Mouse (Mus musculus): ENCODE measurements around the gene Fry. TPM values are rescaled to one million over a fixed set of nuclear protein-coding genes. Genes with fewer than 3 reads are reported as not detected.

The Fry gene
- polyA plus RNA-seq, 1 experiment from 2014 or later = 8.5 TPM

DNA sequence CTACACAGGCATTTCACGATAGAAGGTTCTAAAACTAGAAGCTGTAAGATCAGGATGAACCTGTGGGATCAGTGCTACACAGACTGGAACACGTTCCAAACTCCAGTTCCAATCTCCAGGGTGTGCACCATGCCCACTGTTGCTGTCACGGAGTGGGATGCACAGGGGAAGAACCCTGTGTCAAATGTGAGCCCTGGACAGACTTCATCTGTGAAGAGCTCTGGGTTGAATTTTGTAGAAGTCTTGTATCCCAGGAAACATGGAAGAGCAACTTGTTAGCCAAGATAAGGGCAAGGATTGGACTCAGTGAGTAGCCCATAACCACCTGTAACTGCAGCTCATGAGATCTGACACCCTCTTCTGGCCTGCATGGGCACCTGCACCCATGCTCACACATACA, 246.2 kb downstream of the Fry start:
- WGBS = 83% methylated on average over 3 of the region's 3 CpGs
- H3K9me3 ChIP-seq (replicated peaks; ENCODE audit: low read length) = no peaks in the 10 kb centered on the region; the same call in 1 of the 2 replicates
- no peaks in the 10 kb centered on the region for H3K4me1 ChIP-seq (replicated peaks; ENCODE audit: insufficient read depth, low read length)
- DNase-seq (ENCODE audit: low spot score) (no peak), ATAC-seq (replicated peaks; ENCODE audit: low FRiP score, low read depth) (no peak)
- H3K4me2 ChIP-seq (ENCODE audit: low read length) = no peak overlapping the region
- H3K9ac ChIP-seq (ENCODE audit: low read depth, low read length) = no peak overlapping the region
- no peak for TF ChIP-seq CTCF (IDR thresholded peaks at IDR 0.05; ENCODE audit: low read depth)
- H3K27me3 ChIP-seq (ENCODE audit: insufficient read depth, low read length) = no peaks in the 10 kb centered on the region
- H3K4me3 ChIP-seq (replicated peaks; ENCODE audit: low read depth, low read length) = no peak overlapping the region
- no peak overlapping the region for H3K27ac ChIP-seq
- no peaks in the 10 kb centered on the region for H3K36me3 ChIP-seq (ENCODE audit: insufficient read depth, low read length)

DNA sequence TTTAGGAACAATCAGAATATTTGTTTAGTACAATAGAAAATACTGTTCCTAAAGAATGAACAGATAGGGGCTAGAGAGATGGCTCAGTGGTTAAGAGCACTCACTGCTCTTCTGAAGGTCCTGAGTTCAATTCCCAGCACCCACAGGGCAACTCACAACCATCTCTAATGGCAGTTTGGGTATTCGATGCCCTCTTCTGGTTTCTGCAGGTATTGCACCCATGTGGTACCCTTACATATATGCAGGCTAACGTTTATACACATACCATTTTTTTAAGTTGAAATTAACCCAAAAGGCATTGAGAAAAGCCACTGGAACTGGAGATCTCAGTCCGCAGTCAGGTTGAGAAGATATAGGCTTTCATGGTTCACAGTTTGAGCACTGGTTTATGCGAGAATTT, 248.6 kb downstream of the Fry start:
- no peak overlapping the region for H3K4me3 ChIP-seq (replicated peaks; ENCODE audit: low read depth, low read length)
- no peak overlapping the region for H3K9ac ChIP-seq (ENCODE audit: low read depth, low read length)
- no peak overlapping the region for H3K4me2 ChIP-seq (ENCODE audit: low read length)
- 96% methylated on average over 4 of the region's 4 CpGs for WGBS
- no peak overlapping the region for H3K27ac ChIP-seq
- no peak for ATAC-seq (replicated peaks; ENCODE audit: low FRiP score, low read depth)
- DNase-seq (ENCODE audit: low spot score) = no peak
- H3K4me1 ChIP-seq (replicated peaks; ENCODE audit: insufficient read depth, low read length) = no peaks in the 10 kb centered on the region
- no peaks in the 10 kb centered on the region; the same call in 1 of the 2 replicates for H3K9me3 ChIP-seq (replicated peaks; ENCODE audit: low read length)
- no peaks in the 10 kb centered on the region for H3K27me3 ChIP-seq (ENCODE audit: insufficient read depth, low read length)
- H3K36me3 ChIP-seq (ENCODE audit: insufficient read depth, low read length) = no peaks in the 10 kb centered on the region
- TF ChIP-seq CTCF (IDR thresholded peaks at IDR 0.05; ENCODE audit: low read depth) = peak; percentile 32; the same call in 1 of the 2 replicates

DNA sequence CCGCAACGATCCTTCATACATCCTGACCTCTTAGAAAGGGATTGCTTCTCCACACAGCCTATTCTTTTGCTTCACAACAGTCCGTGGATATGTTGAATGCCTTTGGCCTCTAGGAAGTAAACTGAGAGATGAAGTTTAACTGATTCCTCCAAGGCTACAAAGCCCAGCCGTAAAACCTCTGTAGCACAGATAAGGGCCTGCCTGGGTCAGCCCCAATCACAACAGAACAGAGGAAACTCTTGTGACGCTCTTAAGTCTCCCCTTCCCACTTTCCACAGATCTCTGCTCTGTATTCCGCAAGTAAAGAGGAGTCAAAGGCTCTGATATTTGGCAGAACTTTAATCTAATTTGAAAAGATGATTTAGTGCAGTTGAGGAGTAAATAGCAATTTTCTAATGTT, 251.8 kb downstream of the Fry start:
- Histone ChIP-seq H3K4me2 (ENCODE audit: low read length) (no peak overlapping the region), H3K27ac (no peak overlapping the region), H3K4me1 (replicated peaks; ENCODE audit: insufficient read depth, low read length) (no peaks in the 10 kb centered on the region), H3K4me3 (replicated peaks; ENCODE audit: low read depth, low read length) (no peak overlapping the region), H3K27me3 (ENCODE audit: insufficient read depth, low read length) (no peaks in the 10 kb centered on the region), H3K36me3 (ENCODE audit: insufficient read depth, low read length) (no peaks in the 10 kb centered on the region), H3K9me3 (replicated peaks; ENCODE audit: low read length) (no peaks in the 10 kb centered on the region; the same call in 1 of the 2 replicates), H3K9ac (ENCODE audit: low read depth, low read length) (no peak overlapping the region)
- 53% methylated on average over 6 of the region's 6 CpGs for WGBS
- ATAC-seq (replicated peaks; ENCODE audit: low FRiP score, low read depth) (no peak), DNase-seq (ENCODE audit: low spot score) (no peak)
- no peak for TF ChIP-seq CTCF (IDR thresholded peaks at IDR 0.05; ENCODE audit: low read depth)

DNA sequence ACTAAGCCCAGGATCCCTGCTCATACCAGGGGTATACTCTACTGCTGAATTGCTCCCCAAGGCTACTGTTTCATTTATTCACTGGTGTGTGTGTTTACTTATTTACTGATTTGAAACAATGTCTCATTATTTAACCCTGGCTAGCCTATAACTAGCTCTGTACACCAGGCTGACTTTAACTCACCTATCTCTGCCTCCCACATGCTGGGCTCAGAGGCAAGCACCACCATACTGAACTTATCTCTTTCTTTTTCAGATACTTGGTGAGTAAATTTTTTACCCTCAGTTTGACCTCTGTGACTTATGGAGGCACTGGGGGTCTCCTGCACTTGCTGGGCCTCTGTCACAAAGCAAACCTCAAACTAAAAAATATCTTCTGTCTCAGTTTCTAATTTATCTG, 252.4 kb downstream of the Fry start:
- TF ChIP-seq CTCF (IDR thresholded peaks at IDR 0.05; ENCODE audit: low read depth) = no peak
- Histone ChIP-seq H3K27me3 (ENCODE audit: insufficient read depth, low read length) (no peaks in the 10 kb centered on the region), H3K4me3 (replicated peaks; ENCODE audit: low read depth, low read length) (no peak overlapping the region), H3K4me2 (ENCODE audit: low read length) (no peak overlapping the region), H3K36me3 (ENCODE audit: insufficient read depth, low read length) (no peaks in the 10 kb centered on the region), H3K27ac (no peak overlapping the region), H3K9me3 (replicated peaks; ENCODE audit: low read length) (no peaks in the 10 kb centered on the region; the same call in 1 of the 2 replicates), H3K9ac (ENCODE audit: low read depth, low read length) (no peak overlapping the region), H3K4me1 (replicated peaks; ENCODE audit: insufficient read depth, low read length) (no peaks in the 10 kb centered on the region)
- DNase-seq (ENCODE audit: low spot score) (no peak), ATAC-seq (replicated peaks; ENCODE audit: low FRiP score, low read depth) (no peak)

DNA sequence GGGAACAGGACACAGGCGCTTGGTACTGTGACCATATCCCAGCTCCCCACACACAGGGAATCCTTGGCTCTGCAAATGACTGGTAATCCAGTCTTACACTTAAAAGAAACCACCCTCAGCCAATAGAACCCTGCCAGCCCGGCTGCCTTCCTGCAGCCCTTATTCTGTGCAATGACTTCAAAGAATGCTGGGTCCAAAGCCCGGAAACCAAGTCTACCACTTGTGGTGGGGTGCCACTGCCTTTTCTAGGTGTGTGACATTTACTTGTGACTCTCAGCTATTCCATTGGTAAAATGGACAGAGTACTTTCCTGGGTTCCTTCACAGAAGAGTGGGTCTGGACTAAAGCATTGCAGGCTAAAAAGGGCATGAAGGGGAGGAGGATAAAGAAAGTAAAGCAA, 254.5 kb downstream of the Fry start:
- H3K36me3 ChIP-seq (ENCODE audit: insufficient read depth, low read length) = no peaks in the 10 kb centered on the region

DNA sequence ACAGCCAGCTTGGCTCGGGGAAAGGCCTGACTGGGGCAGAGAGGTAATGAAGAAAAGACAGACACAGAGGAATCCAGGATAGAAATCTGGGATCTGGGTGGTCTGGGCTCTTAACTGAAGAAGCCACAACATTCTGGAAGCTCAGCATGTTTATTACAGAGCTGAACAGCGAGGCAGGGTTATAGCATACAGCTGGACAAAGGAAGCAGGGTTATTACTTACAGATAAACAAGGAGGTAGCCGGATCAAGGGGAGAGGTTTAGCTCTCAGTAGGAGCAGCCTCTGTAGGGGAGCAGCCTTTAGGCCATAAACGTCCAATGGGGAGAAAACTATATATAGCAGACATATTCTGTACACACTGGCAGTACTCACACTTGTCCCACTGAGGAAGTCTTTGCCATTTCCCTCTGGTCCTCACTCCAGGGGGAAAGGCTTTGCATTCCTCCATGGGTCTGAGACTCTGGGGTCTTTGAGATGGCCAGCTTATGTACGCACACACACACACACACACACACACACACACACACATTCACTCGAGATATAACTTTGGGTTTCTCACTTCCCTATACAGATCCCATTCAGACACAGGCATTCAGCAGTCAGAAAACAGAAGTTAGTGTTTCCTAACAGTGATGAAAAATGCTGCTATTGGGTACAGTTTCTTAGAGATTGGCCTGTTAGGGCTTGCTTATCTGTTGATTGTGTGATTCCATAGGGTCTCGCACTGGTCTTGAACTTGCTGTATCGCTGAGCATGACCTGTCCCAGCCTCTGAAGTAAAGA, 256.5 kb downstream of the Fry start:
- Histone ChIP-seq H3K4me3 (replicated peaks; ENCODE audit: low read depth, low read length) (no peak overlapping the region), H3K9me3 (replicated peaks; ENCODE audit: low read length) (no peaks in the 10 kb centered on the region), H3K9ac (ENCODE audit: low read depth, low read length) (no peak overlapping the region), H3K36me3 (ENCODE audit: insufficient read depth, low read length) (no peaks in the 10 kb centered on the region), H3K27ac (peak overlapping the region; percentile 47; the same call in 1 of the 2 replicates), H3K4me2 (ENCODE audit: low read length) (no peak overlapping the region), H3K4me1 (replicated peaks; ENCODE audit: insufficient read depth, low read length) (no peaks in the 10 kb centered on the region), H3K27me3 (ENCODE audit: insufficient read depth, low read length) (no peaks in the 10 kb centered on the region)
- peak; percentile 59 for DNase-seq (ENCODE audit: low spot score)
- ATAC-seq (replicated peaks; ENCODE audit: low FRiP score, low read depth) = no peak
- no peak for TF ChIP-seq CTCF (IDR thresholded peaks at IDR 0.05; ENCODE audit: low read depth)
- 71% methylated on average over 8 of the region's 8 CpGs for WGBS

More for the DNA sequence above, 254.5 kb downstream of the Fry start:
- no peaks in the 10 kb centered on the region for H3K4me1 ChIP-seq (replicated peaks; ENCODE audit: insufficient read depth, low read length)
- WGBS = 76% methylated on average over 3 of the region's 3 CpGs
- no peak overlapping the region for H3K4me3 ChIP-seq (replicated peaks; ENCODE audit: low read depth, low read length)
- H3K9me3 ChIP-seq (replicated peaks; ENCODE audit: low read length) = no peaks in the 10 kb centered on the region
- DNase-seq (ENCODE audit: low spot score) (no peak), ATAC-seq (replicated peaks; ENCODE audit: low FRiP score, low read depth) (no peak)
- H3K27me3 ChIP-seq (ENCODE audit: insufficient read depth, low read length) = no peaks in the 10 kb centered on the region
- H3K27ac ChIP-seq = no peak overlapping the region
- H3K4me2 ChIP-seq (ENCODE audit: low read length) = no peak overlapping the region
- no peak for TF ChIP-seq CTCF (IDR thresholded peaks at IDR 0.05; ENCODE audit: low read depth)
- no peak overlapping the region for H3K9ac ChIP-seq (ENCODE audit: low read depth, low read length)
